Mouse (Mus musculus): ENCODE measurements around the gene Serpine2.
A peak's percentile ranks its signal among the peaks of the same experiment; 100 is the strongest.

Serpine2 gene

DNA sequence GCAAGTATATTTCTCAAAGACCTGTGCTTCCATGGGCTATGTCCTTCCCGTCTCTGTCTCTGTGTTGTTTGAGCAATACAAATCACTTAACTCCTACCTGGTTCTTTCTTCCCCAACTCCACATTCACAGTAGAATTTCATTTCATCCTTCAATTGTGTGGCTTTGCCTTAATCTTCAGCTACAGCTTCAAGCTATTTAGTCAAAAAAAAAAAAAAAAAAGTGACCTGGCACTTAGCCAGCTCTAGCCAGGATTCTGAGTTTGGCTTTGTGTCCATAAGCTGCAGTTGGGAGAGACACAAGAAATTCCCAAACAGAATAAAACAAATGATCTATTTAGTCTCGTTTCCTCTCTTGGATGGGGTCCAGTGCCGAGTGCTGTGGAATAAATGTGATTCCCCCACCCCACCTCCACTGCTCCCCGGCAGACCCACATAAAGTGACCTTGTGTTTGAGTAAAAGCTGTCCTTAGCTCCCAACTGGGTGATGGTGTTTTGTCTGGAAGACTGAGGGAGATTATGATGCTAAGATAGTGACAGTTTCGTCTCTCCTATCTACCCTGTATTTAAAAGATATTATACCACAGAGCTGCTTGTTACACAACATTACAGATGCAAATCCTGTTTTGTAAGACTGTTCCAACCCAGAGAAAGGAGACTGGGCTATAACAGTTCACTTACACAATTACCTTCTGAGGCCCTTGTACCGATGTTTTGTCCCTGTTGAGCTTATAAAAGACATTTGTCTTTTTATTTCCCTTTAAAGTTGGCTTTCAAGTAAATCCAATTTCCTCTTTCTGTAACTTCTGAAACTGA, at the start of gene Serpine2:
Gene Serpine2 (minus strand): TSS at position 51 of the 813 bp plus-strand sequence.
- no peak for DNase-seq (ENCODE audit: low spot score)

DNA sequence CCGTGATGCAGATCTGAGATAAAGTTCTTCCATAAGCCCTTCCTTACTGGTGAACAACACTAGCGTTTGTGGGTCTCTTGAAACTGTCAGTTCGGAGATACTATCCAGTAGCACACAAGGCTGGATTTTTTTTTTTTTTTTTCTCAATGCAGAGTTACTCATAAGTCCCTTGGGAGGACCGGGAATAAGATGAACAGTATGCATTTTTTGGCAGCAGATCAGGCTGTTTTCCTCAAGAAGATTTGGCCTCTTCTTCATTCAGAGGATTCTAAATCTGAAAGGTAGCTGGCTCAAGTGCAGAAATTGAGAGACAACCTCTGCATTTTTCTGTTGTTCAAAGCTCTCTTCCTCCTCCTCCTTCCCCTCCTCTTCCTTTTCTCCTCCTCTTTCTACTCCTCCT, 46.8 kb upstream of the Serpine2 start:
- no peak for DNase-seq (ENCODE audit: low spot score)

DNA sequence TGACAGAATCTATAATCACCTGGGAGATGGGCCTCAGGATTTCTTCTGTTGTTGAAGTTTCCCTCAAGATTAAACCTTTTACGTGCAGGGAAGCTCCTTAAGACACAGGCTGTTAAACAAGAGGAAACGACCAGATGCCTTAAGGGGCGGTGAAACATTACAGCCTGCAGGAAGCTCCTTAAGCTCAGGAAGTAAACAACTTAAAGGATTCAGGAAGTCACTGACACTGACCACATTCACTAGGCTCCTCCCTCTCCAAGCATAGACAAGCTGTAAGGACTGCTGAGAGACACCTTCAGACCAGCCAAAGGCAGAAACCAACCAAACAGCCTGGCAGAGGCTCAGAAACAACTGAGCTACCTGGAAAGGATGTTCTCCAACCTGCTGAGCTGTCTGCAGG, 44.3 kb upstream of the Serpine2 start:
- DNase-seq (ENCODE audit: low spot score): no peak

DNA sequence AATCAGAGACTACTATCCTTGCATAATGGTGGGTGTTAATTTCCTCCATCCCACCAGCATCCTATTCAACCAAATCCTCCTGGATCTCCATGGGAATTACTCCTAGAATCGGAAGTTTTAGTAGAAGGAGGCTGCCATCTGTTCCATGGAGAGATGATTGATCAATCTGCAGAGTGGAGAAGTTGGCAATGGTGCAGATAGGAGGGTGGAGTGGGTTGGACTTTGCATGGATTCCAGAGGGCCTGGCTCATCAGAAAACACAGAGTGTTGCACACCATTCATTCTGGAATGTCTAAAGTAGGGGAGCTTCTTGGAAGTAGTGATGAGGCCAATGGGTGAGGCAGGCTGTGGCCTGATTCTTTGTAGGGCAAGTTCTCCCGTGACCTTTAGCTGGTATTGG, 41.9 kb upstream of the Serpine2 start:
- DNase-seq (ENCODE audit: low spot score): no peak

DNA sequence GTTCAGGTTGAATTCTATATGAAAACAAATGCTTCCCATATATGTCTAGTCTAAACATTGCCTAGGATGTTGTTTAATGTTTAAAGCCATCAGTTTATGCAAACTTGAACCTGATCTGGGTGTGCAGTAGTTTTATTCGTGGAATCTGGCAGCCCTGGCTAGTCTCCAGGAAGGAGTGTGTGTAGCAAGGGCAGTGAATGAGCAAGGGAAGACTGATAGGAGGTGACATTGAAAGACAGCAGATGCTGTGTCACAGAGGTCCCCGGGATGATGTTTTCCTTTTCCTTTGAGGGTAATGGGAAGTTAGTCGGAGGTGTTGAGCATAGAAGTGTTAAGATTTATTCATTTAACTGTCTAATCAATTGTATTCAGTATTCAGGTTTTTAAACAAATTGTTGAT, 21.7 kb upstream of the Serpine2 start:
- no peak for DNase-seq (ENCODE audit: low spot score)

DNA sequence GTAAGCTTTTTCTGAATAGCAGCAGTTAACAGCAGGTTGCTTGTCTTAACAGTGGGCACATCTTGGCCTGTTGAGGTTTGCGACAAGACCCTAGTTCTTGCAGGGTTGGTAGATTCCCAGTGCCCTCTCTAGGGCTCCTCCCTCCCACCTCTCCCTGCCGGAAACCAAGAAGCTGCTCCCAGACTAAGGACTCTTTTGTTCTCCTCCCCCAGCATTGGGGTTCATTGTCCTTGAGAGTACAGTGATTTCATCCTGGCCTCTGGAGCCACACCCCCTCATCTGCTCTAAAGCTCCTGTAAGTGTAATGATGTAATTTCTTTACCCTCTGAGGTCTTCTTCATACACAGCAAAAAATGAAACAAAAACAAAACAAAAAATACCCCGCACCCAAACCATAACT, 13.8 kb upstream of the Serpine2 start:
- no peak for DNase-seq (ENCODE audit: low spot score)

DNA sequence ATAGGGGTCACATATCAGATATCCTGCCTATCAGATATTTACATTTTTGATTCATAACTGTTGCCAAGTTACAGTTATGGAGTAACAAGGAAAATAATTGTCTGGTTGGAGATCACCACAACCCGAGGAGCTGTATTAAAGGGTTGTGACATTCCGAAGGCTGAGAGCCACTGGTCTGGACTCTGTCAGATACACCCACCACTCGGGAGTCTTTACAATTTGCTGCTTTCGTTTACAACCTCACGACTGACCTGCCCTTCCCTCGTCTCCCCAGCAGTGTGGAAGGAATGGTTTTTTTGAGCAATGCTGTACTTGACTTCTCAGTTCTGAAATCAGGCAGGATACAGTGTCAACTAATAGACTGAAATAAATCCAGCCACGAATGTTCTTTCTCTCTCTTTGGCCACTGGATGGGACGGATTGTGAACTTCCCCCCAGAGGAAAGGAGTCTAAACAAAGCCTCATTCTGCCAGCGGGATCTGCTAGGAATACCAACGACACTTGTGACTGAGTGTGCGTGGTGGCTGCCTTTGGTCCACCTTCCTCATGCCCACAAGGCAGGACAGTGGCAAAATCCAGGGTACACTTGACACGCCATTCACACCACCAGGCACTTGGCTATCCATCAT, 455 bp downstream of the Serpine2 start:
- no peak for DNase-seq (ENCODE audit: low spot score)

DNA sequence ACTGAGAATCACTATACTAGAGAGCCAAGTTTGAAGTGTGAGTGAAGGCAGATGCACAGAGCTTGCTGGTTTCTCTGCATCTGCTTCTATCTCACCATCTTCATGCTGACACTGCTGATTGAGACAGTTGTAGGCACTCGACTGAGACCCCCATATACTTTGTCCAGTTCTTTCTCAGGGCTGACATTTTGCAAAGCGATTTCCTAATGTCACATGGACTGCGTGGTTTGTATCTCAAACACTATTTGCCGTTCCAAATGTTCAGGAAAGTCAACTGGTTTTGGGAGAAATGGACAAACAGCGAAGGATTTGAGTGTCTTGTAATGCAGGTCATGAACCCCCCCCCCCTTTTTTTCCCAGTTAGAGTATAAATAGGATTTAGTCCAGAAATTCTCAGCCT, 1.0 kb downstream of the Serpine2 start:
- DNase-seq (ENCODE audit: low spot score): no peak

DNA sequence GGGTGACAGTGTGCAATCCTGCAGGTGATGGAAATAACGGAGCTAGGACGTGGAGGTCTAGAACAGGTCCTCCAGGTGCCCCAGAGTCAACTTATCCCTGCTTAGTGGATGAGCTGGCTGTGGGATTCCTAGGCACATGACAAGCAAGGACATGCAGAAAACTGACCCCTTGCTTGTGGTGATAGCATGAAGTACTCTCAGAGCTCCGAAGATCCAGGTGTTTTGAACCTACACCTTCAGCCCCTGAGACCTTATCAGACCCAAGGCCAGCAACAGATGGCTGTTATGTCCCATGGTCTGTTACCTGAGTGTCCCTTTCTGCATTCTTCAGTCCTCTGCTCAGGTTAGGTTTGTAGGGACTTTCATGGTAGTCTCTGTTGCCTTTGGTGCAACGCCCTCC, 2.0 kb downstream of the Serpine2 start:
- DNase-seq (ENCODE audit: low spot score): no peak

DNA sequence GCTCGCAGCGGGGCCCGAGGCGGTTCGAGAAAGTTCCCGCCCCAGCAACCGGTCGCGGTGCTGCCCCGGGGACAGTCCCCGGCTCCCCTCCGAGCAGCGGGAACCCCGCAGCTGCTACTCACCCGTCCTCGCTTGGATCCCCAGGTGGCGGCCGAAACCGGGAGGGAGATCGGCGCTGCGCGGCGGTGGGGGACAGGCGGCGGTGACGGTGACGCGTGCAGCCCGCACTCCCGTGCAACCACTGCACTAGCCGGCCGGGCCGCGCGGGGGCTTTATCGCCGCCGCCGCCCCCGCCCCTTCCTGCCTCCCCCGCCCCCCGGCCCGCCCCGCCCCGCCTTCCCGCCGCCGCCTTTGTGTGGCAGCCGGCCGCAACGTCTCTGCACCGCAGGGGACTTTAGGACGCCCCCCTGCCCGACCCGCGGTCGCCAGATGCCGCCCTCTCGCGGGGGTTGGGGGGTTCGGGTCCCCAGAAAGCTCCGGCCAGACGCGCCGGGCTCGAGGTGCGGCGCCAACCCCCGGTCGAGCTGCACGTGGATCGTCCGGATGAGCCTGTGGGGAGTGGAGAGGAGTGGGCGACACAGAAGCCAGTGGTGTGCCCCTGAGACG, 2.5 kb downstream of the Serpine2 start:
- DNase-seq (ENCODE audit: low spot score): no peak

DNA sequence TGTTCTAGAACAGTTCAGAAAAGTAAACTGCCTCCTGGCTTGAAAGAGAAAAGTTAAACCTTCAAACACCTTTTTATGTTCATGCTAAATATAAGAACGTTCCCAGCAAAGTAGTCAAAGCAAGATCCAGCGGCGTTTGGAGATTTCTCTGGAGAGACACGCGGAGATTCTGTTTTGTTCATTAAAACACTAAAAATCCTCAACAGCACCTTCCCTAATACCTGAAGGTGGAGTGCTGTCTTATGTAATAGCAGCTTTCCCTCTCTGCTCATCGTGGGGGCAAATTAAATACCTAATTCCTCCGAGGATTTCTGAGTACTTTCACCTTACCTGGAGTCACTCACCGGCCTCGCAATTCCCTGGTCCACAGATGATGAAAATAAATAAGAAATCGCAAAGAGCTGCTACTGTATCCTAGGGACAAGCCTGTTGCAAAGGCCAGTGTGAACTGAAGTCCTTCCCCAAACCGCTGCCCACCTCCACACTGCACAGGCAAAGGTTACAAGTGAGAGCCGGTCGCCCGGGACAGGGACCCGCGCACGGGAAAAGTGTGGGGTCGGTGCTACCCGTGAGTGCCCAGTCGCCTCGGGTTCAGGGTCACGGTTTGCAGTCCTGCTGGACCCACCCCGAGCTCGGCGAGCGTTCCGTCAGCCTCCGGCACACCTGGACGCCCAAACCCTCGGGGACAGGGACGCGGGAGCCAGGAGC, 3.1 kb downstream of the Serpine2 start:
- no peak for DNase-seq (ENCODE audit: low spot score)

DNA sequence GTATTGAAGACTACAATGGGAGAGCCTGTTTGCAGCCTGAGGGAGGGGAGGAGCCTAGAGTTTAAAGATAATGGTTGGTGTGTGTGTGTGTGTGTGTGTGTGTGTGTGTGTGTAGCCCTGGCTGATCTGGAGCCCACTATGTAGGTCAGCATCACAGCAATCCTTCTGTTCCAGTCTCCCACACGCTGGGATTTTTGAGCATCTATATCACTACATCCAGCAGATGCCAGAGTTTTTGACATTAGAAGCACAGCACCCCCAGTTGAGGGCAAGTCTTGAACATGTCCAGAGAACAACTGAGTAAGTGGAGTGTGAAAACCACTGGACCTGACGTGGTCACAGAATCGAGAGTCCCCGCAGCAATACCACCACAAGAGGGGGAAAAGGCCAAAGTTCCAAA, 4.2 kb downstream of the Serpine2 start:
- no peak for DNase-seq (ENCODE audit: low spot score)

DNA sequence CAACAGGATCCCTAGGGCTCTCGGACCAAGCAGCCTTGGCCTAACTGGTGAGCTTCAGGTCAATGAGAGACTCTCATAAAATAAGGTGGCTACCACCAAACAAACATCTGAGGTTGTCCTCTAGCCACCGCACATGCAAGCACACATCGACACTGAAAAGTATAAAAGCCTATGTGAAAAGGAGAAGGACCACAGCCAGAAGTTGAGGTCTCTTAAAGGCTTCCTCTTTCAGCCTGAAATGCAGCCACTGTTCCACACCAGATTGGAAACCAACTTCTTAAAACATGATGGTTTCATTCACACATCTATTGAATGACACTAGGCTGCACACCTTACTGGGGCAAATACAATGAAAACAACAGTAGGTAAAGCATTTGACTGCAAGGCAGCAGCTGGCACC, 7.5 kb downstream of the Serpine2 start:
- no peak for DNase-seq (ENCODE audit: low spot score)

DNA sequence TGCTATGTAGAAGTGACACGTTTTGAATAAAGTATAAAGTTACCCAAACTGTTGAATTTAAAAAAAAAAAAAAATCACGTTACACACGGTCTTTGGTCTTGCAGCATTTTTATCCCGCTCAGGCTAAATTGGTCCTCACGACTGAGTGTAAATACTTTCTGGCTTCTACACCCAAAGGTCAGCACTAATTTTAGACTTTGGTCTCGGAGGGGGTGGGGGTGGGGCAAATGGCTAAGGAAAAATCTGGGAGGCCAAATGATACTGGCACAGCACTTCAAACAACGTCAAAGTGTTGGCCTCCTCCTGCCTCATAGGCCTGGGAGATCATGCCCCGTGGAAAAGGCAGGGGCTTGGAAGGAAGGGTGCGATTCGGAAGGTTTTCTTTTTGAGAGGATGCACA, 10.6 kb downstream of the Serpine2 start:
- no peak for DNase-seq (ENCODE audit: low spot score)

DNA sequence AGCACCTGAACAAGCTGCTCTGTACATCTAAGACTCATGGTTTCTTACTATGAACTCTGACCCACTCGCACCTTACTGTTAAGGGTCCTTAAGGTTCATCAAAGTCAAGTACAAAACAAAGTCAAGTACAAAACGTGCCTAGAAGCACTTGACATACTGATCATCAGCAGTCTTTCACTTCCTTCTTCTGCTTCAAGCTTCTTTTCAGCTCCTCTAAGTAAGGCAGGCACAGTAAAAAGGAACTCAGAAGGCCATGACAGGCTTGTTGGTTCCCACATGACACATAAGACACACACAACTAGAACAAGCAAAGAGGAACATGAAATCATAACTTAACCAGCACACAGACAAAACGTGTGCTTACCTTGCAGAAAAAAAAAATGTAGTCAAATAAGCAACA, 12.3 kb downstream of the Serpine2 start:
- DNase-seq (ENCODE audit: low spot score): no peak

DNA sequence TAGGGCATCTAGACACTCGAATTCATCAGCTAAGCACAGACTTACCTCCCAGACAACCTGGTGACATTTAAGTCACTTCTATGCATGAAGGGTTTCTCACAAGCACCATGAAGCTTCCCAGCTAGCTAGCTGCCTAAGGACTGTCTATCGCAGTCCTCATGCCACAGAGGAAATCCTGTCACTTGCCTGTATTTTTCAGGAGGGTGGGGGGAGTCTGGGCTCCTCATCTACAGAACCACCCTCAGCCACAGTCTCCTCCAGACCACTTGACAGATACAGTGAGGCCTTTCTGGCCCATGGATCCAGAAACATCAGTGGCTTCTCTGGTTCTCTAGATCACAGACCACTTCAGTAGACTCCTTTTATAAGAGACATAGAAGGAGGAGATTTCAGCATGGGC, 14.1 kb downstream of the Serpine2 start:
- no peak for DNase-seq (ENCODE audit: low spot score)

DNA sequence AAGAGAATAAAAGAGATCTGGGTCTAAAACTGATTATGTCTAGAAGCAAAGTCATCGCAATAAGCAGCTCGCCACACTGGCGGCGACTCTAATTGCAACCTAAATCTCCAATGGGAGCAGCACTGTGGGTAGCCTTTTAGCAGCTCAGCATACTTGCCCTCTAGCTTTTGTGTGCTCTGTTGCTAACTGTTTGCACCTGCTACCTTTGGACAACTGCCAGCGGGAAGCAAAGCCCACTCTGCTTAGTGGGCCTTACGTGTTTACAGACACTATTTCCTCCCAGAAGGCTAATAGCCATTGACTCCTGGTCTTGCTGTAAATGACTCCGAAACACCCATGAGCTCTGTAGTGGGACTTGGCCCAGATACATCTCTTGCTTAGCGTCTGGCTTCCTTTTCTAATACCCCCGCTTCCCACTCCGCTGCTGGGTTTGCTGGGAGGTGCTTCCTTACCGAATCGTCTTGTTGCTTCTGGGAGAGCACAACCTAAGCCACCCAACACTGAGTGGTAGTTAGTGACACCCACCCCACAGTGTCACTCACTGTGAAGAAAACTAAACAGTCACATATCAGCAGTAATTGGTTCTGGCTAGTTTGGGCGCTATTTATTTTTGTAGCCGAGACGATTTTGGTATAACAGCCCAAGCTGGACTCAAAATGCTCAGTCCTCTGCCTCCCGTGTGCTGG, 28.1 kb downstream of the Serpine2 start:
- DNase-seq (ENCODE audit: low spot score): no peak

DNA sequence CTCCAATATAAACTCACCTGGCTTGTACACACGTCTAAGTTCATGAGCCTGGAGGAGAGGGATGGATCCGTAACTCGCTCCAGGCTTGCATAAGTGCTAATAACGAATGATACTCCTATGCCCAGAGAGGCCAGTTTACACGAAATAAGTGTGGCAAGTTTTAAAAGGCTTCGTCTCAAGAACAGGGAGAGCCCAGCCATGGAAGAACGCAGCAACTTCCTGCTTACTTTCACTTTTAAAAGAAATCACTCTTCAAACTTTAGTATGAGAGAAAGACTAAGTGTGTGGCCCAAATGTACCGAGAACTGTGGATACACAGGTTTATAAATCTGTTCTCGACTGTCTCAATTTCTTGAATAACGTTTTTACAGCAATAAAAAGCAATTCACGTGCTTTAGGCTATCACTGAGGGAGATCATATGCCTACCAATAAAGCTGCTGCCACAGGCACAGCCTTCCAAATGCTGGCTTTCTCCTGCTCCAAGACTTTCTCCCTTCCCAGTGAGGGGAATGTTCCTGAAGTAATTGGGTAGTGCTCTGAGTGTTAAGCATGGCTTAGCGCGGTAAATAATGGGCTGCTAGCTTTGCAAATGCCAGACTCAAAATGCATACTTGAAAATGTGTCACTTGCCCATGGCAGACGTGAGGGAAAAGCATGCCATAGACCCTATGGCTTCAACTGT, 36.9 kb downstream of the Serpine2 start:
- no peak for DNase-seq (ENCODE audit: low spot score)

DNA sequence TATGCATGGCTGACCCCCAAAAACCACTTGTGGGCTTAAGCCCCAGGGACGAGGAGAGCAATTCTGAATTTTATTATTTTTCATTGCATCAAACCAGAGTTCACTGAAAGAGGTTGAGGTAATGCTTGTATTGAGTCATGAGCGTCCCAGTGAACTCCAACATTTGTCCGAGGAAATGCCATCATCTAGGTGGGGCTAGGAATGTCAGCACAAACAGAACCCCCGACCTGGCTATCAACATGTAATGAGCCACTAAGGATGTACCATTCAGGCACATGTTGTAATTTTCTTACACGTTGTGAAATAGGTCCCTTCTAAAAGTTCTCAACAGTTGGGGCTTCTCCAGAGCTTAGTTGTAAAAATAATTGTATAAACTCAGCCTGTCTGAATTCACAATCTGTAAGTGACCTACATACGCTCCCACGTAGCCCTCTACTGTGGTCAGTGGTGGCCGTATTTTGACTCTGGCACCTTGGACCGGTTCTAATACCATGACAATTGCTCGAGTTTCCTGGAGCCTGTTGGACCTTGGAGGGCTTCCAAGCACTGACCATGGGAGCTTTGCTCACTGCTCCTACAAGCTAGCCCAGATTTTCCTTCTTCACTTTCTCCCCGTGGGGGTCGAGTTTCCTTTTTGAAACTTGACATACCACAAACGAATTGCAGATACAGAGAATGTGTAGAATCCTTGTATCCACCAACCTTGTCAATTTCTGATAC, 38.0 kb downstream of the Serpine2 start:
- DNase-seq (ENCODE audit: low spot score): peak; percentile 51

DNA sequence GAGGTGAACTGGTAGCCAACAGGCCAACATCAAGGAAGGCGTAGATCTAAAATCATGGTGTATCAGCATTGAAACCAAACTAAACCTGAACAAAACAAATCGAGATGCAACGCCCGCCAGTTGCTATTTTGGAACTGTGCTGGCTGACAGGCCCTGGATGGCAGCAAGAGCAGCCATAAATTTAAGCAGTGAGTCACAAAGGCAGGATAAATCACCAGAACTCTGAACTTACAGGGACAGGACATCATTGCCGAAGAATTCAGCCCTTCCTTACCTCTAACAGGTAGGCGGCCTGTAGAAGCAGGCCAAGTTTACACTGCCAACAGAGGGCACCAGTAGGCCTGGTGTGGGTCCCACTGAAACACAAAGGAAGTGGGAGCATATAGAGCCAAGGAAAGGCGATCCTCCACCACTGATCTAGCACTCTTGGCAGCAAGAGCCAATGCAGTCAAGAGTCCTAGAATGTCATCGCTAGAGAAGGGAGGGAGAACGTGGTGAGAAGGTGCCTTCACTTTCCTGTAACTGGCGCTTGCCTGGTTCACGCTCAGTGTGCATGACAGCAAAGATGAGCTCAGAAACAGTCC, 41.6 kb downstream of the Serpine2 start:
- DNase-seq (ENCODE audit: low spot score): no peak

DNA sequence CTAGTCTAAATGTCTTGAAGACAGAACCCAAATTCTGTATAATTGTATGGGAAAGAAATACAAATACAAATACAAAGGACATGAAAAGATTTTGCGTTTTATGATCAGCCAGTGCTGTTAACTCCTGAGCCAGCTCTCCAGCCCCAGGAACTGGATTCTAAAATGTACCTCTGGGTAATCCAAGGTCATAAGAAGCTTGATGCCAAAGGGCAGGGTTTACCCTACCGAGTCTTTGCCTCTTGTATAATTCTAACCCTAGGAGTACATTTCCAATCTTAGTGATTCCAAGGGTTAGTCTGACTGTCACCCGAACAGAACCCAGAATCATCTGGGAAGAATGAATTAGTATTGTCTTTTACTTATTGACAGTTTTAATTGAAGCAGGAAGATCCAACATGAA, 45.5 kb downstream of the Serpine2 start:
- DNase-seq (ENCODE audit: low spot score): no peak

All from lung, postnatal 25 days (tissue).